ENCODE assay signal across 29 mouse cellular contexts in the genomic region with DNA sequence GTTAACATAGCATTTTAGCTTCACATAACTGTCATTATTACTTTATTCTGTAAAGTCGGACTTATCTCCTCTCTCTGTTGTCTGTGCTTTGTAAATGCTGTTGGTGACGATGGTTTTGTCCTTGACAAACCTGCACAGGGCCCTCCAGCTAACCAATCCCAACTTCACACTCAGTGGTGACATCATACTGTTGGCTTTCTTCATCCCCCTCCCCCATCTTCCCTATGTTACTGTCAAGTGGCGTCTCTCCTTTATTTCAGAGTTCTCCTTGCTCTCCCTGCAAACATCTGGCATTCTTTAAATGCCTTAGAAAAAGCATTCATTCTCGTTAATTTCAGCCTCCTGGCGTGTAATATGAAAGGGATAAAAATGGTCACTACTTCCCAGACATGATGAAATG.
DNase-seq lines count a peak whose midpoint lies in the region; ATAC-seq and TF ChIP-seq lines count a peak whose summit lies in the region.
"Had no signal": no experiment of that assay in that cellular context is flagged by ENCODE, and none has a peak within 500 bp of the region (broad histone marks: within the 10 kb centered on the region; RNA-seq: fewer than 3 reads in every experiment).

No protein-coding gene starts in this region.

- peaks cover 4% of the 10 kb centered on the region; the same call in 1 of the 2 replicates for H3K4me1 ChIP-seq in heart, embryonic 13.5 days
- peaks cover 3% of the 10 kb centered on the region; the same call in 1 of the 2 replicates for H3K4me1 ChIP-seq in midbrain, postnatal 0 days (ENCODE audit: insufficient read depth, low read length)
- 0 out of 2 replicates have a peak, but pooled peaks cover 4% of the 10 kb centered on the region for H3K4me1 ChIP-seq in midbrain, embryonic 13.5 days (replicated peaks)
- H3K4me1 ChIP-seq: embryonic facial prominence, embryonic 15.5 days; limb, embryonic 15.5 days had no signal

- no peaks in the 10 kb centered on the region for H3K9me3 ChIP-seq in heart, embryonic 13.5 days
- H3K9me3 ChIP-seq in midbrain, postnatal 0 days (ENCODE audit: low read length), result no peaks in the 10 kb centered on the region
- no peaks in the 10 kb centered on the region for H3K9me3 ChIP-seq in midbrain, embryonic 13.5 days
- H3K9me3 ChIP-seq: embryonic facial prominence, embryonic 15.5 days; limb, embryonic 15.5 days; neural tube, embryonic 13.5 days had no signal

- no peaks in the 10 kb centered on the region for H3K36me3 ChIP-seq in heart, embryonic 13.5 days
- no peaks in the 10 kb centered on the region for H3K36me3 ChIP-seq in midbrain, postnatal 0 days (ENCODE audit: insufficient read depth, low read length)
- H3K36me3 ChIP-seq in midbrain, embryonic 13.5 days, result no peaks in the 10 kb centered on the region
- H3K36me3 ChIP-seq: embryonic facial prominence, embryonic 15.5 days; limb, embryonic 15.5 days; neural tube, embryonic 13.5 days had no signal

- no peak overlapping the region for H3K4me3 ChIP-seq in heart, embryonic 13.5 days
- no peak overlapping the region for H3K4me3 ChIP-seq in midbrain, postnatal 0 days (ENCODE audit: low read depth, low read length)
- no peak overlapping the region for H3K4me3 ChIP-seq in midbrain, embryonic 13.5 days (replicated peaks)
- H3K4me3 ChIP-seq: embryonic facial prominence, embryonic 15.5 days; layer of hippocampus, adult 2 months; limb, embryonic 15.5 days; myocyte; neural tube, embryonic 13.5 days had no signal

- H3K27me3 ChIP-seq in heart, embryonic 13.5 days (replicated peaks), result no peaks in the 10 kb centered on the region
- H3K27me3 ChIP-seq in midbrain, postnatal 0 days (ENCODE audit: insufficient read depth, low read length), result no peaks in the 10 kb centered on the region
- no peaks in the 10 kb centered on the region for H3K27me3 ChIP-seq in midbrain, embryonic 13.5 days
- H3K27me3 ChIP-seq: embryonic facial prominence, embryonic 15.5 days; limb, embryonic 15.5 days; neural tube, embryonic 13.5 days had no signal

- ATAC-seq in heart, embryonic 13.5 days (ENCODE audit: extremely low read depth, insufficient number of reproducible peaks, low FRiP score, low TSS enrichment), result no peak
- no peak for ATAC-seq in midbrain, postnatal 0 days (ENCODE audit: low FRiP score)
- ATAC-seq in midbrain, embryonic 13.5 days, result no peak
- ATAC-seq: CD4-positive, CD25-positive, alpha-beta regulatory T cell, adult 4 months; forebrain, embryonic 14.5 days; intestine, postnatal 0 days had no signal

- H3K4me2 ChIP-seq in heart, embryonic 13.5 days, result peak overlapping the region; percentile 28
- H3K4me2 ChIP-seq in midbrain, postnatal 0 days (ENCODE audit: low read depth, low read length, poor library complexity, severe bottlenecking), result no peak overlapping the region
- no peak overlapping the region for H3K4me2 ChIP-seq in midbrain, embryonic 13.5 days (replicated peaks)
- H3K4me2 ChIP-seq: embryonic facial prominence, embryonic 15.5 days; limb, embryonic 15.5 days; lung, embryonic 14.5 days; neural tube, embryonic 13.5 days had no signal

- H3K27ac ChIP-seq in heart, embryonic 13.5 days (replicated peaks), result no peak overlapping the region
- no peak overlapping the region for H3K27ac ChIP-seq in midbrain, postnatal 0 days (ENCODE audit: low read depth, low read length)
- H3K27ac ChIP-seq in midbrain, embryonic 13.5 days, result no peak overlapping the region
- H3K27ac ChIP-seq: embryonic facial prominence, embryonic 15.5 days; layer of hippocampus, adult 2 months; limb, embryonic 15.5 days; liver, embryonic 14.5 days; neural tube, embryonic 13.5 days had no signal

- no peak overlapping the region for H3K9ac ChIP-seq in heart, embryonic 13.5 days
- H3K9ac ChIP-seq in midbrain, postnatal 0 days (replicated peaks; ENCODE audit: low read length, poor library complexity, severe bottlenecking), result no peak overlapping the region
- no peak overlapping the region for H3K9ac ChIP-seq in midbrain, embryonic 13.5 days (replicated peaks)
- H3K9ac ChIP-seq: embryonic facial prominence, embryonic 15.5 days; limb, embryonic 15.5 days; liver, embryonic 14.5 days; lung, embryonic 14.5 days; neural tube, embryonic 13.5 days had no signal

- 26% methylated on average over 5 of the region's 5 CpGs for WGBS in heart, embryonic 13.5 days
- 63% methylated on average over 5 of the region's 5 CpGs for WGBS in midbrain, postnatal 0 days
- 71% methylated on average over 5 of the region's 5 CpGs for WGBS in midbrain, embryonic 13.5 days

- no peak for TF ChIP-seq CTCF in midbrain, postnatal 0 days (IDR thresholded peaks at IDR 0.05)

- peak; percentile 13 for DNase-seq in adrenal gland, postnatal 14 days
- DNase-seq in adrenal gland, postnatal 36 days, result no peak
- no peak for DNase-seq in heart, postnatal 4 days
- DNase-seq in midbrain, postnatal 0 days (ENCODE audit: low spot score), result peak; percentile 10
- DNase-seq in mesoderm, embryonic 11.5 days (ENCODE audit: low read depth, low spot score), result peak; percentile 44
- DNase-seq in thymus, postnatal 25 days, result no peak
- DNase-seq: adrenal gland, adult 8-10 months; cerebellum, adult 11 months; cerebellum, postnatal 10 days; gastrocnemius, postnatal 25 days; heart, postnatal 10 days; kidney, postnatal 25 days; layer of hippocampus, postnatal 36 days; lung, embryonic 14.5 days; midbrain, embryonic 14.5 days; right cerebral cortex, adult 18-20 months; right cerebral cortex, postnatal 4 days; thymus, postnatal 14 days had no signal

Comparison
In these comparisons a context has a peak if more than half of its experiments do, and no peak if none do; other contexts are left out.
1. DNase-seq: peak in adrenal gland, postnatal 14 days (single experiment), midbrain, postnatal 0 days (single experiment) and mesoderm, embryonic 11.5 days (single experiment); none in adrenal gland, postnatal 36 days (0 of 2), heart, postnatal 4 days (single experiment) and thymus, postnatal 25 days (single experiment).